Mouse (Mus musculus) liver, postnatal 0 days (tissue): ENCODE results near the gene Unc45b. TPM values are rescaled to one million over a fixed set of nuclear protein-coding genes. Genes with fewer than 3 reads are reported as not detected.
"Not testable (repeated sequence)": the region's sequence is repeated elsewhere in the genome, so short reads cannot be mapped to it uniquely, and the experiment has no call there.

Source experiments
- ATAC-seq: fragments of 200-750 bp; cut with Nextera tagmentation; 2 replicates; pipeline ENCODE4 v1.8.0; 2017; ENCODE audit warnings: mild to moderate bottlenecking, moderate library complexity
- DNase-seq: peaks from one replicate; pipeline ENCODE4 v3.0.0-alpha.2; 2016
- H3K27ac ChIP-seq: fragments of 300-500 bp; sonication (generic); 2 replicates; pipeline ENCODE4 v1.5.1; 2014; ENCODE audit warnings: antibody characterized with exemption, moderate library complexity, mild to moderate bottlenecking, low read depth
- H3K27me3 ChIP-seq: fragments of 300-500 bp; sonication (generic); 2 replicates; pipeline ENCODE4 v1.6.1; 2014; ENCODE audit warnings: low read length, control low read depth, mixed read lengths; ENCODE audit not compliant: insufficient read depth
- H3K36me3 ChIP-seq: fragments of 300-500 bp; sonication (generic); replicated peaks from 2 replicates; pipeline ENCODE4 v1.6.1; 2014; ENCODE audit warnings: mild to moderate bottlenecking, control low read depth, low read length, moderate library complexity, mixed read lengths; ENCODE audit not compliant: insufficient read depth
- H3K4me1 ChIP-seq: fragments of 300-500 bp; sonication (generic); 2 replicates; pipeline ENCODE4 v1.6.1; 2014; ENCODE audit warnings: antibody characterized with exemption, mild to moderate bottlenecking, control low read depth; ENCODE audit not compliant: insufficient read depth
- H3K4me2 ChIP-seq: fragments of 300-500 bp; sonication (generic); 2 replicates; pipeline ENCODE4 v1.6.1; 2014; ENCODE audit warnings: low read depth, mild to moderate bottlenecking, low read length, moderate library complexity, mixed read lengths
- H3K4me3 ChIP-seq: fragments of 300-500 bp; sonication (generic); 2 replicates; pipeline ENCODE4 v1.5.1; 2014; ENCODE audit warnings: low read depth, low read length
- H3K9ac ChIP-seq: fragments of 300-500 bp; sonication (generic); replicated peaks from 2 replicates; pipeline ENCODE4 v1.6.1; 2014; ENCODE audit warnings: mild to moderate bottlenecking, moderate library complexity
- H3K9me3 ChIP-seq: fragments of 300-500 bp; sonication (generic); 2 replicates; pipeline ENCODE4 v1.6.1; 2016; ENCODE audit warnings: mild to moderate bottlenecking, control low read depth, low read length, mixed read lengths
- CTCF ChIP-seq: sonication (generic); IDR thresholded peaks from 2 replicates; pipeline ENCODE4 v1.5.1; 2016; ENCODE audit warnings: antibody characterized with exemption, low read depth
- EP300 ChIP-seq: IDR thresholded peaks from 2 replicates; pipeline ENCODE4 v1.6.1; 2016; ENCODE audit warnings: antibody characterized with exemption, low read depth, mild to moderate bottlenecking
- WGBS: fragments of 180-500 bp; shearing (Covaris S2); extraction: QIAGEN DNeasy Blood & Tissue Kit; methylation state at CpG from one replicate; pipeline ENCODE4 v1.1.7; 2014; ENCODE audit not compliant: insufficient replicate concordance; 5-methylcytosine and 5-hydroxymethylcytosine counted together
- polyA plus RNA-seq: library from polyadenylated mRNA; unstranded; fragments of >200 nt; fragmentation: Nextera tagmentation; extraction: Ambion mirVana; gene quantifications from 2 replicates; pipeline ENCODE4 v1.2.1, GENCODE M21; 2015

Gene Unc45b
- polyA plus RNA-seq, 1 experiment from 2014 or later, result 1.6 TPM

GRCm38 (mm10) chr11:82920768-82921167 lies 10.4 kb downstream of the Unc45b start:
- Histone ChIP-seq H3K4me2 (no peak overlapping the region), H3K4me1 (no peaks in the 10 kb centered on the region), H3K4me3 (no peak overlapping the region), H3K9ac (no peak overlapping the region), H3K27me3 (peaks cover 15% of the 10 kb centered on the region; the same call in 1 of the 2 replicates), H3K9me3 (no peaks in the 10 kb centered on the region), H3K36me3 (no peaks in the 10 kb centered on the region), H3K27ac (no peak overlapping the region)
- ATAC-seq, result peak; percentile 33; the same call in 1 of the 2 replicates
- TF ChIP-seq CTCF (no peak), EP300 (no peak)
- no peak for DNase-seq
- 48% methylated on average over 10 of the region's 10 CpGs for WGBS

GRCm38 (mm10) chr11:82921691-82922090 lies 11.3 kb downstream of the Unc45b start:
- Histone ChIP-seq H3K27ac (no peak overlapping the region), H3K9me3 (no peaks in the 10 kb centered on the region), H3K4me3 (no peak overlapping the region), H3K27me3 (peaks cover 15% of the 10 kb centered on the region; the same call in 1 of the 2 replicates), H3K36me3 (no peaks in the 10 kb centered on the region), H3K4me2 (no peak overlapping the region), H3K9ac (no peak overlapping the region), H3K4me1 (no peaks in the 10 kb centered on the region)
- no peak for TF ChIP-seq CTCF
- no peak for TF ChIP-seq EP300
- WGBS, result 68% methylated on average over 4 of the region's 4 CpGs
- ATAC-seq (no peak), DNase-seq (no peak)

- H3K4me3 ChIP-seq, H3K4me1 ChIP-seq, H3K9ac ChIP-seq, DNase-seq, H3K4me2 ChIP-seq, H3K36me3 ChIP-seq, ATAC-seq, H3K27ac ChIP-seq, H3K9me3 ChIP-seq: not testable (repeated sequence)
- H3K27me3 ChIP-seq, result peaks cover 16% of the 10 kb centered on the region; the same call in 1 of the 2 replicates
- WGBS, result 77% methylated on average over 6 of the region's 6 CpGs
These were observed 13.6 kb downstream of the Unc45b start for GRCm38 (mm10) chr11:82923910-82924309.

GRCm38 (mm10) chr11:82928897-82929632 lies 18.7 kb downstream of the Unc45b start:
- Histone ChIP-seq H3K27ac (no peak overlapping the region), H3K4me3 (no peak overlapping the region), H3K4me1 (peaks cover 2% of the 10 kb centered on the region; the same call in 1 of the 2 replicates), H3K27me3 (peaks cover 50% of the 10 kb centered on the region), H3K9ac (no peak overlapping the region), H3K4me2 (no peak overlapping the region), H3K36me3 (no peaks in the 10 kb centered on the region), H3K9me3 (no peaks in the 10 kb centered on the region)
- no peak for DNase-seq
- ATAC-seq, result no peak
- WGBS, result 44% methylated on average over 20 of the region's 20 CpGs
- no peak for TF ChIP-seq EP300
- TF ChIP-seq CTCF, result no peak

GRCm38 (mm10) chr11:82929633-82929950 lies 19.2 kb downstream of the Unc45b start:
- Histone ChIP-seq H3K9me3 (no peaks in the 10 kb centered on the region), H3K27me3 (peaks cover 56% of the 10 kb centered on the region), H3K4me1 (peaks cover 2% of the 10 kb centered on the region; the same call in 1 of the 2 replicates), H3K36me3 (no peaks in the 10 kb centered on the region), H3K9ac (no peak overlapping the region), H3K27ac (no peak overlapping the region), H3K4me3 (no peak overlapping the region), H3K4me2 (no peak overlapping the region)
- WGBS, result 36% methylated on average over 3 of the region's 3 CpGs
- DNase-seq (no peak), ATAC-seq (no peak)
- TF ChIP-seq EP300 (no peak), CTCF (no peak)

GRCm38 (mm10) chr11:82930391-82930955 lies 20.1 kb downstream of the Unc45b start:
- not testable (repeated sequence) for DNase-seq, H3K36me3 ChIP-seq, H3K4me1 ChIP-seq, H3K27ac ChIP-seq, H3K9me3 ChIP-seq, ATAC-seq
- Histone ChIP-seq H3K4me2 (peak overlapping the region; percentile 70), H3K27me3 (peaks cover 56% of the 10 kb centered on the region), H3K4me3 (peak overlapping the region; percentile 49), H3K9ac (0 out of 2 replicates have a peak overlapping the region, but pooled peaks have one; percentile 26)
- WGBS, result 2% methylated on average over 75 of the region's 85 CpGs

GRCm38 (mm10) chr11:82931161-82931560 lies 20.8 kb downstream of the Unc45b start:
- not testable (repeated sequence) for H3K9me3 ChIP-seq, ATAC-seq, H3K4me1 ChIP-seq, DNase-seq, H3K36me3 ChIP-seq
- 4% methylated on average over 44 of the region's 63 CpGs for WGBS
- H3K4me3 ChIP-seq, result peak overlapping the region; percentile 49
- peak overlapping the region; percentile 55 for H3K27ac ChIP-seq
- H3K9ac ChIP-seq, result peak overlapping the region; percentile 46; the same call in 1 of the 2 replicates
- H3K4me2 ChIP-seq, result peak overlapping the region; percentile 70
- H3K27me3 ChIP-seq, result peaks cover 63% of the 10 kb centered on the region

GRCm38 (mm10) chr11:82931671-82932450 lies 21.5 kb downstream of the Unc45b start:
- DNase-seq, result not testable (repeated sequence)
- H3K27me3 ChIP-seq, result peaks cover 68% of the 10 kb centered on the region

More at GRCm38 (mm10) chr11:82931671-82932450, 21.5 kb downstream of the Unc45b start:
- H3K27ac ChIP-seq, result peak overlapping the region; percentile 55
- peak overlapping the region; percentile 49 for H3K4me3 ChIP-seq
- H3K4me1 ChIP-seq, H3K36me3 ChIP-seq, H3K9me3 ChIP-seq, ATAC-seq: not testable (repeated sequence)
- peak overlapping the region; percentile 46; the same call in 1 of the 2 replicates for H3K9ac ChIP-seq
- 2% methylated on average over 79 of the region's 119 CpGs for WGBS
- peak overlapping the region; percentile 70 for H3K4me2 ChIP-seq
